Mouse (Mus musculus): ENCODE measurements around the gene Fcho1.

DNA sequence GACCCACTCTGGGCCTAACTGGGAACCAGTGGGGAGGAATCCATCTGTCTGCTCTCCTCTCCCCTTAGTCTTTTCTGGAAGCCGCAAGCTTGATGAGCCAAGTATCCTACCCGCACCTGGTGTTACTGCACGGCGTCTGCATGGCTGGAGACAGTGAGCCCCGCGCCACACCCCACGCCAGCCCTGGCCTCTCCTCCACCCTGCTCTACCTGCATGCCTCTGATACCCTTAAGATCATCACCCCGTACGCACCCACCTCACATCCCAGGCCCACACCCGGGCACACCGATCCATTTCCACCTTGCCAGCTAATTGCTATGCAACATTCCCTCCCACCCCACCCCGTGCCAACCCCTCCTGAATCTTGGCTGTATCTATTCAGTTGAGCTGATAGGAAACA lies 42.7 kb downstream of the Fcho1 start:
- TF ChIP-seq CTCF (IDR thresholded peaks at IDR 0.05), result no peak
- TF ChIP-seq EP300 (IDR thresholded peaks at IDR 0.05), result no peak
